Mouse (Mus musculus) lung, adult 18-20 months (tissue): ENCODE measurements at regions not wholly inside any gene's neighbourhood (a gene's known extent, or its start where the extent isn't known, plus 50 kb on each side); places are given as distances from the start of the nearest gene placed in this dataset.
A peak's percentile ranks its signal among the peaks of the same experiment; 100 is the strongest.

Experiments
- DNase-seq, 2 experiments: peaks; one replicate each; pipeline ENCODE4 v3.0.0; 2022; ENCODE audit warnings: mixed read lengths in 2 of 2

GRCm38 (mm10) chr1:154080505-154081380, 120.2 kb upstream of the Zfp648 start:
- peak; percentile 57 to 71 for DNase-seq

- DNase-seq: no peak
Measured at GRCm38 (mm10) chr1:154086145-154086544, 114.8 kb upstream of the Zfp648 start.

GRCm38 (mm10) chr1:154089815-154090214, 111.2 kb upstream of the Zfp648 start:
- DNase-seq: no peak

GRCm38 (mm10) chr1:154090521-154091490, 110.2 kb upstream of the Zfp648 start:
- no peak for DNase-seq

DNA sequence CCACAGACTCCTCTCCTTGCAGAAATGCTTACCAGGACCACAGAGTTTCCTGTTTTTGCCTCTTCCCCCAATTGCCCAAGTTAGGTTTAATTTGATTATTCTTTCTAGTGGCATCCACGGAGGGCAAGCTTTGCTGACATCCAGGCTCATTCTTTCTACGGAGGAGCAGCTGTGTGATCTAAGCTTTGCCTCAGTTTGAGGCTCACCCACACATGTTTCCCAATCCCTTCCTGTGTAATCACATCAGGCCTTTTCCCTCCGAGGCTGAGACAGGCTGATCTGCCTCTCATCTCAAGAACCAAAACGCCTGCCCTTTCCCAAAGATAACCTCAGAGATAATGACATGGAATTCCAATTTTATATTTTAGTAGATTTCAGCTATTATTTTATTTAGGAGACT, 107.4 kb upstream of the Zfp648 start:
- no peak for DNase-seq

GRCm38 (mm10) chr1:154094357-154094756, 106.6 kb upstream of the Zfp648 start:
- no peak for DNase-seq

DNA sequence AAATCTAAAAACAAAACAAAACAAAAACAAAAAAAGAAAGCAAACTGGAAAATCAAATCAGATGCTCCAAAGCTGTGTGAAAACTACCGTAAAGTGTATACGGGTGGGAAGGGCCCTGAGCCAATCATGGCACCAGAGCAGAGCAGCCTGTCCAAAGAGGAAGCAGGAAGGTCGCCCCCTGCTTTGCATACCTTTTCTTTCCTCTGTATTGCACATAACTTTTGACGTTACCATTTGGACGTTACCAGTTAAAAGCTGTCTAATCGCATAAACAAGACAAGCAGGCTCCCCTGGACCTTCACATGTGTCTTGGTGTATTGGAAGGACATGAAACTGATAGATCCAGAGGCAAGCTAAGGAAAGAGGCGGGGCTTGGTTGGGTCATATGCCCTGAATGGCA, 104.9 kb upstream of the Zfp648 start:
- no peak for DNase-seq

DNA sequence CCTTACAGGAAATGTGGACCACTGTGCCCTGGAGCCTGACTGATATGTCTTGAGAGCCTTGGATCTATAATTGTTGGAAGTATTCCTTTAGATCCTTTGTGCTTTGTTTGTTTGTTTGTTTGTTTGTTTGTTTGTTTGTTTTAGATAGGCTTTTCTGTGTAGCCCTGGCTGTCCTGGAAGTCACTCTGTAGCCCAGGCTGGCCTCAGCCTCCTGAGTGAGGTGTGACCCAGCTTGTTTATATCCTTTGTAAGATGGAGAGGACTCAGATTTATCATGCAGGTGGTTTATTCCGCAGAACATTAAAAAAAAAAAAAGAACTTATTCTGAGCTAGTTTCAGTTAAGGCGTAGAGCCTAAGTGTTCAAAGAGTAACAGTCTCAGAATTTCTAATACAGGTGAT, 104.1 kb upstream of the Zfp648 start:
- DNase-seq: no peak

GRCm38 (mm10) chr1:154097656-154098055, 103.3 kb upstream of the Zfp648 start:
- DNase-seq: peak; percentile 71 to 73

DNA sequence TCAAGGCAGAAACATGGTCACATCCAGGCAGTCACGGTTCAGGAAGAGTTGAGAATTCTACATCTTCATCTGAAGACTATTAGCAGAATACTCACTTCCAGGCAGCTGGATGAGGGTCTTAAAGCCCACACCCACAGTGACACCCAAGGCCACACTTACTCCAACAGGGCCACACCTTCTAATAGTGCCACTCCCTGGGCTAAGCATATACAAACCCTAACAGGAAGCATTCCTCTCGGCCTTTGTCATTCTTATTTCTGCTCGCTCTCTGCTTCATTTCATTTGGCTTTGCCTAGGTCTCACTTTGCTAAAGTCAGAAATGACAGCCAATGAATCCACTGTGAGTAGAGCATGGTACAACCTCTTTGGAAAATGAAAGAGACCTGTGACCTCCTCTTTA, 100.4 kb upstream of the Zfp648 start:
- no peak for DNase-seq

- no peak for DNase-seq
Measured at GRCm38 (mm10) chr1:154101433-154101832, 99.6 kb upstream of the Zfp648 start.

- DNase-seq: no peak
Measured at GRCm38 (mm10) chr1:154102191-154102590, 98.8 kb upstream of the Zfp648 start.

DNA sequence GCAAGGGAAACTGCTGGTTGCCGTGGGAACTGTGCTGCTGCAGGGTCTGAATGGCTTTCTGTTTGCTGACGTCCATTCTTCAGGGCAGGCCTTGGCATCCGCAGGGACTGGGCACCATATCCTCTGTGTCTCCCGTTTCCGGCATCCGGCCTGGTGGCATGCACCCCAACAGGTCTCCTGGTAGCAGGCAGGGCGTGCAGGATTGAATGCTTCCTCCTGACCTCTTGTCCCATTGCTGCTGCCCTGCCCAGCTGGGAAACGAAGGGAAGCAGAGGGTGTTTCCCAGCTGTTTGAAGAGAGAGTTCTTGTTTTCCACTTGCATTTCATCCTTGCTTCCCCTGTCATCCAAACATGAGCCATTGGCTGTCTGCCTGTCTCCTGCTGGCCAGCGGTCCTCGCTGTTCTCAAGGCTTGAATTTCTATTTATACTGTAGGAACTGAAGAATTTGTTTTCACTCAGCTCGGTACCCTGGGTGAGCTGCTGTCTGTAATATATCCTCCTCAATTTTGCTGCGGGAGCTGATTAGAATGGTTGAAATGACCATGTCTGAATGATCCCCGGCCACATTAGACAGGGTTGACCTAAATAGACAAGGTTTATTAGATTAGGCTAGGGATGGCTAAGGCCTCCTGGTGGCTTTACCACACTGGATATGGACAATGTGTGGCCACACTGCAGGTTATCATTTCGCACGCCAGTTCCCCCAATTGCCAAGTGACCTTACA, 98.0 kb upstream of the Zfp648 start:
- peak; percentile 69 to 84 for DNase-seq

DNA sequence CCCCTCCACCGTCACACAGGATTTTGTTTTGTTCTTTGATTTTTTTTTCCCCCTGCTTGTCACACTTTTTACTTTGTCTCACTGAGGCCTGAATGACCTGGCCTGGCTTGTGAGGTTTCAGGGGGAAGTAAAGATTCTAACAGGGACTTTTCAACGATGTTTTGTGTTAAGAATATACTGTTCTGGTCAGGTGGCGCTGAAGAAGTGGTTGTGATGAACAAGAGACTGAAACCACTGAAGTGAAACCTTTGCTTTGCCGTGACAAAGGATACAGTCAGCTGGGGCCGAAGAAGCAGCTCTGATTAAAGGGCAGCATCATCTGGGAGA, 97.4 kb upstream of the Zfp648 start:
- DNase-seq: no peak

- no peak for DNase-seq
Measured at GRCm38 (mm10) chr1:154104006-154104600, 96.9 kb upstream of the Zfp648 start.

- DNase-seq: no peak
Measured at GRCm38 (mm10) chr1:154104779-154105178, 96.2 kb upstream of the Zfp648 start.

- peak; percentile 50 to 79 for DNase-seq
Measured at GRCm38 (mm10) chr1:154112500-154112899, 88.5 kb upstream of the Zfp648 start.

DNA sequence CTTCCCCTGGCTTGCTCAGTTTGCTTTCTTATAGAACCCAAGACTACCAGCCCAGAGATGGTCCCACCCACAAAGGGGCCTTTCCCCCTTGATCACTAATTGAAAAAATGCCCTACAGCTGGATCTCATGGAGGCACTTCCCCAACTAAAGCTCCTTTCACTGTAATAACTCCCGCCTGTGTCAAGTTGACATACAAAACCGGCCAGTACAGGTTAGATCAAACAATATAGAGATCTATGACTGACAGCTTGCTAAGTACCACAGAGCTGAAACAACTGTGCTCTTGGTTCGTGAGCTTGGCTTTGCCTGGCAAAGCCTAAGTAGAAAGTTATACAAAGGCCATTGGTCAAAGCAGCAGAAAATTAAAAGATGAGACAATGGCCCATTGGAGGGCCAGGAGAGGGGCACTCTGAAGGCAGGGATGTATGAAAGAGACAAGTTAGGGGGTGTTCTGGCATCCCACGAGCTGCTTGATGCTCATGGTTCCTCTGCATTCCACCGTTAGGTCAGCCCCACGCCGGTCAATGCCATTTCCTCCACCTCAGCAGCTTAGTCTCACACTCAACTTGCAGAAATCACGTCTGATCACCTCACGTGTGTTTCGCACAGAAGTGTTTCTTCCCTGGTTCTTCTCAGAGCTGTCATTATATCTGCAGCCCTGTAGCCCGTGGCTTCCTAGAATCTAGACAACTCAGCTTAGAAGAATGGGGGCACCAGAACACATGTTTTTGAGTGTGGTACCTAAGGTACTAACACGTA, 87.5 kb upstream of the Zfp648 start:
- no peak for DNase-seq

DNA sequence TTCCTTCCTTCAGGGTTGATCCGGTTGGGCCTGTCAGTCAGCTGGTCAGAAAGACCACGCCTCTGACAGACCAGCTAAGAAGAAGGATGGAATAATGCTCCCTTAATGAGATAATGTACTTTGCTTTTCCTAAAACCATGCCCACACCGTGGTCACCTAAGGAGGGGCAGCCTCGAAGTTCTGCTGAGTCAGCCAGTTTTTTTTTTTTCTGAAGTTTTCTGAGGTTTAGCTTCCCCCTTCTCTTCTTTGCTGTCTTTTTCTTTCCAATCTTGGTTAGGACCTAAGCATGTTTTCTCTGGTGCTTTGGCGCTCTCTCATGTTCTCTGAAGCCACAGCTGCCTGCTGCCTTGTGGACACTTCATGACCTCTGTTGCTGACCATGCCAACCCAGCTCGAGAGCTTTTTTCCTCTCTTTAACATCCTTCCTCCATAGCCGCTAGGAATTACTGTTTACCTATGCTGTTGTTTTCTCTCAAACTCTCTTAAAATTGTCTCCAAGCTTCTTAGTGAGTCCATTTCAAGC, 84.7 kb upstream of the Zfp648 start:
- no peak for DNase-seq

DNA sequence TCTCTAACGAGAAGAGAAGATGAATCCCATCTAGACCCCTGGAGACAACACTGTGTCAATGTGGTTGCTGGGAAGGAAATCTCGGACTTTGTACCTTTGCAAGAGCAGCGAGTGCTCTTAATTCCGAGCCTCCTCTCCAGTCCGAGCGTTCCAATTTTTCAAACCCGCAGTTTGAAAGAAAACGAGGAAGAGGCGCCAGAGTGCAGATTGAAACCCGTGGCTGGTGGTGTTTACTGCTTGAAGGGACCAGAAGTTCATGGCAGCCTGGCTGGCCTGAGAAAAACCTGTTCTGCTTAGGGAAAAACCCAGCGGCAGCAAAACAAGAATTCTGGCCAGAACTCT, 83.7 kb upstream of the Zfp648 start:
- peak in 1 of 2 experiments; percentile 52 for DNase-seq

- peak; percentile 70 to 83 for DNase-seq
Measured at GRCm38 (mm10) chr1:154117688-154118373, 83.2 kb upstream of the Zfp648 start.
